Mouse (Mus musculus): ENCODE measurements around the gene Cstad. TPM values are rescaled to one million over a fixed set of nuclear protein-coding genes. Genes with fewer than 3 reads are reported as not detected.

Cstad gene
- total RNA-seq (2014; rRNA removed), result 0.46 TPM in 1 of 2 replicates, not detected in the other
- not detected in 2 replicates for polyA plus RNA-seq (2012; rRNA removed)

DNA sequence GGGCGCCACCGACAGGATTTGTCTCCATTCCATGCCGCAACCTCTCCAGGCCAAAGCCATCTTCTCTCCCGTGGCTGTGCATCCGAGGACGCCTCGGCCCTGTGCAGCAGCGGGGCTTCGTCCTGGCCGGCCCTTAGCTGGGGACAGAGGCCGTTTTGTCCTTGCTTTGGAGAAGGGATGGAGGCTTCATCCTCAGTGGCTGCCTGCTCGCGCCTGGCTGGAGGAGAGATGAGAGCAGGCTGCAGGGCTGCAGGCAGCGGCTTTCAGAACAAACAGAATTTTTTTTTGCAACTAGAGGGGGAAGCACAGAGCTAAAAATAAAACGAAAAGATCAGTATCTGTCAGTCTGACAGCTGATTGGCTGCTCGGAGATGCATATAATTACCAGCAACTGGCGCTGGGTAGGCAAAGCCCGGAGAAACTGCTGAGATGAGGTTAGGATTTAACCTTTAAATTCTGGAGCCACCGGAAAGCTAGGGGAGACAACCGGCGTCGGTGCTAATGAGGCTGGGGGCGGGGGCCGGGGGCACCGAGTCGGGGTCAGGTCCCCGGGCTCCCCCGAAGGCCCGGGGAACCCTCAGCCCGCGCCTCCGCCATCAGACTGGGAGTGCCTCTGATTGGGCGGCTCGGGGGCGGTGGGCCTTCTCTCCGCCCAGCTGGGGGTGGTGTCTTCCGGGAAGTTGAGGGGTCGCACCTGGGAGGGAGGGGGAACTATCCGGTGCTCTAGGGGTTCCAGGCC lies at the start of gene Cstad:
Cstad (plus strand) TSS at position 400 of the 739 bp plus-strand sequence.
- Histone ChIP-seq H3K79me2 (ENCODE audit: control insufficient read depth, insufficient read depth, low read length) (no peaks in the 10 kb centered on the region), H3K27me3 (ENCODE audit: control insufficient read depth, insufficient read depth, low read length) (no peaks in the 10 kb centered on the region), H3K4me1 (ENCODE audit: control insufficient read depth, insufficient read depth, low read length) (peaks cover 2% of the 10 kb centered on the region), H3K9ac (ENCODE audit: low read depth, low read length) (peak within 1 kb of the TSS; percentile 85), H3K27ac (replicated peaks; ENCODE audit: insufficient read depth, low read depth, low read length) (peak within 1 kb of the TSS; percentile 70), H3K36me3 (ENCODE audit: control insufficient read depth, insufficient read depth, low read length) (no peaks in the 10 kb centered on the region), H3K4me3 (ENCODE audit: insufficient read depth, low read depth, low read length) (peak within 1 kb of the TSS; percentile 72)
- 16% methylated on average over 38 of the region's 39 CpGs for WGBS
- DNase-seq (ENCODE audit: extremely low read depth, low read depth, low spot score), result peak; percentile 23
- TF ChIP-seq CTCF (IDR thresholded peaks at IDR 0.05; ENCODE audit: low read depth, low read length) (no peak), POLR2A (IDR thresholded peaks at IDR 0.05; ENCODE audit: extremely low read depth, insufficient read depth, low read length) (no peak)

- H3K4me3 ChIP-seq (ENCODE audit: insufficient read depth, low read depth, low read length), result no peak overlapping the region
- H3K27me3 ChIP-seq (ENCODE audit: control insufficient read depth, insufficient read depth, low read length), result no peaks in the 10 kb centered on the region
- DNase-seq (ENCODE audit: extremely low read depth, low read depth, low spot score), result no peak
- no peaks in the 10 kb centered on the region for H3K36me3 ChIP-seq (ENCODE audit: control insufficient read depth, insufficient read depth, low read length)
- no peak for TF ChIP-seq CTCF (IDR thresholded peaks at IDR 0.05; ENCODE audit: low read depth, low read length)
- TF ChIP-seq POLR2A (IDR thresholded peaks at IDR 0.05; ENCODE audit: extremely low read depth, insufficient read depth, low read length), result no peak
- no peak overlapping the region for H3K27ac ChIP-seq (replicated peaks; ENCODE audit: insufficient read depth, low read depth, low read length)
- H3K79me2 ChIP-seq (ENCODE audit: control insufficient read depth, insufficient read depth, low read length), result no peaks in the 10 kb centered on the region
- no peaks in the 10 kb centered on the region for H3K4me1 ChIP-seq (ENCODE audit: control insufficient read depth, insufficient read depth, low read length)
- WGBS, result 66% methylated on average over 7 of the region's 7 CpGs
- H3K9ac ChIP-seq (ENCODE audit: low read depth, low read length), result no peak overlapping the region
Measured at GRCm38 (mm10) chr2:30545706-30546105, 49.1 kb upstream of the Cstad start.

- Histone ChIP-seq H3K9ac (ENCODE audit: low read depth, low read length) (no peak overlapping the region), H3K4me3 (ENCODE audit: insufficient read depth, low read depth, low read length) (no peak overlapping the region), H3K36me3 (ENCODE audit: control insufficient read depth, insufficient read depth, low read length) (no peaks in the 10 kb centered on the region), H3K27ac (replicated peaks; ENCODE audit: insufficient read depth, low read depth, low read length) (no peak overlapping the region), H3K79me2 (ENCODE audit: control insufficient read depth, insufficient read depth, low read length) (no peaks in the 10 kb centered on the region), H3K4me1 (ENCODE audit: control insufficient read depth, insufficient read depth, low read length) (no peaks in the 10 kb centered on the region), H3K27me3 (ENCODE audit: control insufficient read depth, insufficient read depth, low read length) (no peaks in the 10 kb centered on the region)
- no peak for TF ChIP-seq POLR2A (IDR thresholded peaks at IDR 0.05; ENCODE audit: extremely low read depth, insufficient read depth, low read length)
- TF ChIP-seq CTCF (IDR thresholded peaks at IDR 0.05; ENCODE audit: low read depth, low read length), result no peak
- 49% methylated on average over 3 of the region's 3 CpGs for WGBS
- no peak for DNase-seq (ENCODE audit: extremely low read depth, low read depth, low spot score)
Measured at GRCm38 (mm10) chr2:30546219-30546618, 48.6 kb upstream of the Cstad start.

GRCm38 (mm10) chr2:30547455-30548217 lies 47.2 kb upstream of the Cstad start:
- DNase-seq (ENCODE audit: extremely low read depth, low read depth, low spot score), result no peak
- no peaks in the 10 kb centered on the region for H3K4me1 ChIP-seq (ENCODE audit: control insufficient read depth, insufficient read depth, low read length)
- H3K27me3 ChIP-seq (ENCODE audit: control insufficient read depth, insufficient read depth, low read length), result no peaks in the 10 kb centered on the region
- no peak overlapping the region for H3K4me3 ChIP-seq (ENCODE audit: insufficient read depth, low read depth, low read length)
- H3K27ac ChIP-seq (replicated peaks; ENCODE audit: insufficient read depth, low read depth, low read length), result peak overlapping the region; percentile 18; the same call in 1 of the 2 replicates
- no peaks in the 10 kb centered on the region for H3K36me3 ChIP-seq (ENCODE audit: control insufficient read depth, insufficient read depth, low read length)
- TF ChIP-seq POLR2A (IDR thresholded peaks at IDR 0.05; ENCODE audit: extremely low read depth, insufficient read depth, low read length) (no peak), CTCF (IDR thresholded peaks at IDR 0.05; ENCODE audit: low read depth, low read length) (no peak)
- H3K79me2 ChIP-seq (ENCODE audit: control insufficient read depth, insufficient read depth, low read length), result no peaks in the 10 kb centered on the region
- WGBS, result 78% methylated on average over 18 of the region's 19 CpGs
- H3K9ac ChIP-seq (ENCODE audit: low read depth, low read length), result no peak overlapping the region

- Histone ChIP-seq H3K79me2 (ENCODE audit: control insufficient read depth, insufficient read depth, low read length) (no peaks in the 10 kb centered on the region), H3K27me3 (ENCODE audit: control insufficient read depth, insufficient read depth, low read length) (no peaks in the 10 kb centered on the region), H3K9ac (ENCODE audit: low read depth, low read length) (no peak overlapping the region), H3K4me3 (ENCODE audit: insufficient read depth, low read depth, low read length) (no peak overlapping the region), H3K4me1 (ENCODE audit: control insufficient read depth, insufficient read depth, low read length) (no peaks in the 10 kb centered on the region), H3K36me3 (ENCODE audit: control insufficient read depth, insufficient read depth, low read length) (no peaks in the 10 kb centered on the region), H3K27ac (replicated peaks; ENCODE audit: insufficient read depth, low read depth, low read length) (no peak overlapping the region)
- no peak for TF ChIP-seq CTCF (IDR thresholded peaks at IDR 0.05; ENCODE audit: low read depth, low read length)
- TF ChIP-seq POLR2A (IDR thresholded peaks at IDR 0.05; ENCODE audit: extremely low read depth, insufficient read depth, low read length), result no peak
- WGBS, result 79% methylated on average over 5 of the region's 5 CpGs
- peak; percentile 4 for DNase-seq (ENCODE audit: extremely low read depth, low read depth, low spot score)
Measured at GRCm38 (mm10) chr2:30551579-30551978, 43.3 kb upstream of the Cstad start.
